Mouse (Mus musculus) liver, adult 2 months (tissue): Measurements from ENCODE around the gene Tbl2. TPM values are rescaled to one million over a fixed set of nuclear protein-coding genes. Genes with fewer than 3 reads are reported as not detected.

Source experiments
- DNase-seq: peaks from one replicate; pipeline ENCODE4 v3.0.0-alpha.2; 2011; ENCODE audit warnings: low read depth, low spot score; ENCODE audit errors: extremely low read depth
- H3K27ac ChIP-seq: fragments of 200-500 bp; replicated peaks from 2 replicates; pipeline ENCODE4 v1.5.1; 2012; ENCODE audit warnings: low read depth, mild to moderate bottlenecking, control low read depth, inconsistent platforms, low read length; ENCODE audit not compliant: insufficient read depth
- H3K27me3 ChIP-seq: fragments of 200-500 bp; 2 replicates; pipeline ENCODE4 v1.6.1; 2012; ENCODE audit warnings: mild to moderate bottlenecking, moderate library complexity, low read length, inconsistent platforms; ENCODE audit not compliant: control insufficient read depth, insufficient read depth
- H3K36me3 ChIP-seq: fragments of 200-500 bp; 2 replicates; pipeline ENCODE4 v1.6.1; 2012; ENCODE audit warnings: low read length, inconsistent platforms; ENCODE audit not compliant: control insufficient read depth, insufficient read depth
- H3K4me1 ChIP-seq: fragments of 200-500 bp; 2 replicates; pipeline ENCODE4 v1.6.1; 2011; ENCODE audit warnings: low read length; ENCODE audit not compliant: control insufficient read depth, insufficient read depth
- H3K4me3 ChIP-seq: fragments of 200-500 bp; 2 replicates; pipeline ENCODE4 v1.5.1; 2011; ENCODE audit warnings: low read depth, mild to moderate bottlenecking, control low read depth, low read length, moderate library complexity; ENCODE audit not compliant: insufficient read depth
- H3K79me2 ChIP-seq: fragments of 200-500 bp; 2 replicates; pipeline ENCODE4 v1.6.1; 2012; ENCODE audit warnings: inconsistent platforms, mild to moderate bottlenecking, low read length, moderate library complexity; ENCODE audit not compliant: control insufficient read depth, insufficient read depth
- H3K9ac ChIP-seq: fragments of 200-500 bp; 2 replicates; pipeline ENCODE4 v1.6.1; 2012; ENCODE audit warnings: low read depth, mild to moderate bottlenecking, control low read depth, inconsistent platforms, low read length
- CTCF ChIP-seq: fragments of 200-500 bp; IDR thresholded peaks from 2 replicates; pipeline ENCODE4 v1.5.1; 2011; ENCODE audit warnings: low read depth, low read length, control low read depth
- POLR2A ChIP-seq: fragments of 200-500 bp; IDR thresholded peaks from 2 replicates; pipeline ENCODE4 v1.6.1; 2011; ENCODE audit warnings: low read length, control low read depth; ENCODE audit not compliant: insufficient read depth; ENCODE audit errors: extremely low read depth
- WGBS: fragments of 180-500 bp; shearing (Covaris S2); methylation state at CpG from one replicate; pipeline ENCODE4 v1.1.7; 2018; 5-methylcytosine and 5-hydroxymethylcytosine counted together
- polyA plus RNA-seq: library from polyadenylated mRNA; depleted of rRNA; stranded (reverse); fragments of >200 nt; gene quantifications from 2 replicates; pipeline ENCODE4 v1.2.3, GENCODE M21; 2012
- total RNA-seq: library from RNA; depleted of rRNA; stranded (reverse); fragments of >200 nt; gene quantifications from 2 replicates; pipeline ENCODE4 v1.2.3, GENCODE M21; 2014

Gene Tbl2
- total and polyA plus RNA-seq, 2 experiments: 5.8 to 9.6 TPM

GRCm38 (mm10) chr5:135167469-135167868 is 18.0 kb downstream of the Tbl2 start:
- DNase-seq: no peak
- Histone ChIP-seq H3K4me3 (no peak overlapping the region), H3K27ac (no peak overlapping the region), H3K79me2 (no peaks in the 10 kb centered on the region; the same call in 1 of the 2 replicates), H3K9ac (no peak overlapping the region), H3K36me3 (peaks cover 9% of the 10 kb centered on the region), H3K4me1 (no peaks in the 10 kb centered on the region), H3K27me3 (no peaks in the 10 kb centered on the region)
- TF ChIP-seq CTCF (no peak), POLR2A (no peak)
- 91% methylated on average over 4 of the region's 4 CpGs for WGBS

DNA sequence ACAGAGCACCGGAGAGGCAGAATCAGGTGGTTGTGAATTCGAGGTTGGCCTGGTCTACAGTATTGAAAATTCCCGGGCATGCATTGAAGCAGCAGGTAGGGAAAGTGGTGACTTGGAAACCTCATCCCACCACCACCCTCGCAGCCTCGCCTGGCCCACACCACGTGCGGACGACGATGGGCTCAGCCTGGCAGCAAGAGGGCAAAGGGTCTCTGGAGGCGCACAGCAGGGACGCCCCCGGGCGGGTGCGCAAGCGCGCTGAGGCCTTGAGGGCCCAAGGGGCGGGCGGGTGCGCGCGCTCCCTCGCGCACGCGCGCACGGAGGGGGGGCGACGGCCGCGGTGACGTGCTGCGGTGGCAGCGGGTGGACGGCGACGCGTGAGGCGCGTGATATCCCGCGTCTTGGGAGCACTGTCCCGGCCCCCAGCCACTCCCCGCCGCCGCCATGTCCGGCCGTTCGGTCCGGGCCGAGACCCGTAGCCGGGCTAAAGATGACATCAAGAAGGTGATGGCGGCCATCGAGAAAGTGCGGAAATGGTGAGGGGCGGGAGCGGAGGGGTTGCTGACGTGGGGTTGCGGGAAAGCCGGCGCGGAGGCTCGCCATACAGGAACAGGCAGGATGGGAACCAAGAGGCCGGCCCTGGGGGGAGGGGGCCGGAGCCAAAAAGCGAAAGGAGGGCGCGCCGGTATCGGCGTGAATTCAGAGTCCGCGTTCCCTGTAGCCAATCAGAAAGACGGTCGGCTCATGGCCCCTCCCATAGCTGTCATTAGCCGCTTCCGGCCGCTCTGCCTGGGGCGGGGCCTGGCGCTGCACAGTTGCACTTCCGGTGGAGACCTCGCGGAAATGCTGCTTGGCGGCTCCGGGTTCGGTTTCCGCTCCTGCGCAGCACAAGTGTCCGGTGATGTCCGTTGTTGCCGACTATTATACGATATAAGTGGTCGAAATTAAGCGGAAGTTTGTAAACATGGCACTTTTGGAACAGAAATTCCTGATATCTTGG is 18.9 kb downstream of the Tbl2 start, which contains the start of gene Bcl7b:
TSS of gene Bcl7b (plus strand) at position 221 of the 1,000 bp plus-strand sequence.
- no peaks in the 10 kb centered on the region; the same call in 1 of the 2 replicates for H3K79me2 ChIP-seq
- no peaks in the 10 kb centered on the region for H3K27me3 ChIP-seq
- H3K27ac ChIP-seq: peak within 1 kb of the TSS; percentile 88
- peak; percentile 89 for DNase-seq
- peak within 1 kb of the TSS; percentile 82 for H3K4me3 ChIP-seq
- WGBS: 1% methylated on average over 95 of the region's 95 CpGs
- H3K4me1 ChIP-seq: no peaks in the 10 kb centered on the region
- peak within 1 kb of the TSS; percentile 85 for H3K9ac ChIP-seq
- H3K36me3 ChIP-seq: peaks cover 9% of the 10 kb centered on the region
- TF ChIP-seq POLR2A (peak; percentile 30; the same call in 1 of the 2 replicates), CTCF (no peak)

- TF ChIP-seq CTCF (no peak), POLR2A (no peak)
- Histone ChIP-seq H3K36me3 (peaks cover 13% of the 10 kb centered on the region), H3K4me1 (no peaks in the 10 kb centered on the region), H3K27me3 (no peaks in the 10 kb centered on the region), H3K4me3 (no peak overlapping the region), H3K27ac (no peak overlapping the region), H3K9ac (no peak overlapping the region), H3K79me2 (peaks cover under 1% of the 10 kb centered on the region; the same call in 1 of the 2 replicates)
- DNase-seq: no peak
- 90% methylated on average over 5 of the region's 5 CpGs for WGBS
Measured at GRCm38 (mm10) chr5:135169479-135169878, 20.0 kb downstream of the Tbl2 start.

DNA sequence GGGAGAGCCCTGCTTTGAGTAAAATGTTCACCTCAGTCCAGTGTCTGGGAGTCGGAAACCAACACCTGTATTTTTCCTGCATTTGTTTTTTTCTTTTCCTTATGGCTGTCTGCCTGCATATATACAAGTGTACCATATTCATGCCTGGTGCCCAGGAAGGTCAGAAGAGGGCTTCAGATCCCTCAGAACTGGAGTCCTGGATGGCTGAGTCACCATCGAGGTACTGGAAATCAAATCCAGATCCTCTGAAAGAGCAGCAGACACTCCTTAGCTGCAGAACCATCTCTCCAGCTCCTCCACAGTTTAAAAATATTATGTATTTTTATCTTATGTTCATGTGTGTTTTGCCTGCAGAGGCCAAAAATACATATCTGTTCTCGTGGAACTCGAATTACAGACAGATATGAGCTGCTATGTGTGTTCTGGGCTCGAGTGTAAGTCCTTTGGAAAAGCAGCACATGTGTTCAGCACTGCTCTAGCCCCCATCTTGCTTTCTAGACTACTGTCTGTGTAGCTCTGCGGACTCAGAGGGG is 22.3 kb downstream of the Tbl2 start:
- no peaks in the 10 kb centered on the region; the same call in 1 of the 2 replicates for H3K4me1 ChIP-seq
- H3K36me3 ChIP-seq: peaks cover 22% of the 10 kb centered on the region
- TF ChIP-seq CTCF (no peak), POLR2A (no peak)
- 91% methylated on average over 6 of the region's 6 CpGs for WGBS
- H3K27ac ChIP-seq: no peak overlapping the region
- H3K4me3 ChIP-seq: no peak overlapping the region
- H3K27me3 ChIP-seq: no peaks in the 10 kb centered on the region
- no peak for DNase-seq
- peaks cover 4% of the 10 kb centered on the region; the same call in 1 of the 2 replicates for H3K79me2 ChIP-seq
- no peak overlapping the region for H3K9ac ChIP-seq

GRCm38 (mm10) chr5:135172986-135173385 is 23.5 kb downstream of the Tbl2 start:
- no peaks in the 10 kb centered on the region for H3K27me3 ChIP-seq
- WGBS: 83% methylated on average over 5 of the region's 5 CpGs
- no peak overlapping the region for H3K9ac ChIP-seq
- peaks cover 4% of the 10 kb centered on the region; the same call in 1 of the 2 replicates for H3K79me2 ChIP-seq
- no peak overlapping the region for H3K4me3 ChIP-seq
- TF ChIP-seq CTCF: no peak
- TF ChIP-seq POLR2A: no peak
- no peak for DNase-seq
- peaks cover 3% of the 10 kb centered on the region for H3K4me1 ChIP-seq
- H3K27ac ChIP-seq: no peak overlapping the region
- peaks cover 27% of the 10 kb centered on the region for H3K36me3 ChIP-seq
